Mouse (Mus musculus) frontal cortex, postnatal 25 days (tissue): ENCODE data around the gene Col4a2.
"Not testable (repeated sequence)": the region's sequence is repeated elsewhere in the genome, so short reads cannot be mapped to it uniquely, and the experiment has no call there.

Experiments
- DNase-seq, 2 experiments: peaks; one replicate each; pipeline ENCODE4 v3.0.0; 2022; ENCODE audit warnings: low spot score in 2 of 2

The Col4a2 gene

GRCm38 (mm10) chr8:11486142-11486541, 173.5 kb downstream of the Col4a2 start:
- peak; percentile 41 to 60 for DNase-seq

- no peak for DNase-seq
Observed at GRCm38 (mm10) chr8:11487229-11487628, 174.6 kb downstream of the Col4a2 start.

GRCm38 (mm10) chr8:11492340-11492739, 179.7 kb downstream of the Col4a2 start:
- not testable (repeated sequence) for DNase-seq

GRCm38 (mm10) chr8:11497017-11497990, 184.7 kb downstream of the Col4a2 start, which contains the start of gene Naxd:
Gene Naxd (plus strand): TSS chr8:11497506.
- peak; percentile 67 to 75 for DNase-seq

- no peak for DNase-seq
Observed at GRCm38 (mm10) chr8:11498281-11498680, 185.7 kb downstream of the Col4a2 start.
